ENCODE assay signal across 9 mouse cellular contexts in genomic region chr4:149097956-149098355, GRCm38 (mm10). TPM values are rescaled to one million over a fixed set of nuclear protein-coding genes. Genes with fewer than 3 reads are reported as not detected.
DNase-seq lines count a peak whose midpoint lies in the region; ATAC-seq lines count a peak whose summit lies in the region.
"Had no signal": no experiment of that assay in that cellular context is flagged by ENCODE, and none has a peak within 500 bp of the region (broad histone marks: within the 10 kb centered on the region; RNA-seq: fewer than 3 reads in every experiment).

No protein-coding gene starts in this region.

- H3K4me2 ChIP-seq in forebrain, embryonic 16.5 days (ENCODE audit: low read length) = no peak overlapping the region; the same call in 1 of the 2 replicates
- H3K4me2 ChIP-seq in lung, embryonic 15.5 days = peak overlapping the region; percentile 86; the same call in 1 of the 2 replicates
- peak overlapping the region; percentile 91 for H3K4me2 ChIP-seq in intestine, embryonic 15.5 days (replicated peaks)
- H3K4me2 ChIP-seq in neural tube, embryonic 14.5 days (ENCODE audit: low read depth, low read length) = 0 out of 2 replicates have a peak overlapping the region, but pooled peaks have one; percentile 94

- DNase-seq in forebrain, embryonic 10.5 days (ENCODE audit: extremely low spot score, low spot score) = no peak
- no peak for DNase-seq in lung, postnatal 25 days (ENCODE audit: low spot score)
- DNase-seq in left cerebral cortex, postnatal 4 days = no peak
- DNase-seq in ovary, postnatal 10 days (ENCODE audit: low spot score) = no peak

- H3K4me1 ChIP-seq in forebrain, embryonic 10.5 days = peaks cover 18% of the 10 kb centered on the region
- peaks cover 14% of the 10 kb centered on the region for H3K4me1 ChIP-seq in forebrain, embryonic 16.5 days (replicated peaks; ENCODE audit: control insufficient read depth, insufficient read depth, low read length)
- peaks cover 12% of the 10 kb centered on the region for H3K4me1 ChIP-seq in lung, embryonic 15.5 days
- H3K4me1 ChIP-seq in intestine, embryonic 15.5 days (replicated peaks) = peaks cover 13% of the 10 kb centered on the region
- peaks cover 9% of the 10 kb centered on the region for H3K4me1 ChIP-seq in neural tube, embryonic 14.5 days (ENCODE audit: control insufficient read depth, insufficient read depth, low read length)

- H3K9ac ChIP-seq in forebrain, embryonic 16.5 days (replicated peaks; ENCODE audit: low read depth, low read length) = no peak overlapping the region
- 0 out of 2 replicates have a peak overlapping the region, but pooled peaks have one; percentile 86 for H3K9ac ChIP-seq in lung, embryonic 15.5 days
- H3K9ac ChIP-seq in intestine, embryonic 15.5 days = peak overlapping the region; percentile 97
- no peak overlapping the region for H3K9ac ChIP-seq in neural tube, embryonic 14.5 days (replicated peaks; ENCODE audit: low read depth, low read length)

- H3K27ac ChIP-seq in forebrain, embryonic 10.5 days = no peak overlapping the region
- no peak overlapping the region for H3K27ac ChIP-seq in forebrain, embryonic 16.5 days (ENCODE audit: low read length)
- no peak overlapping the region for H3K27ac ChIP-seq in lung, embryonic 15.5 days
- no peak overlapping the region for H3K27ac ChIP-seq in intestine, embryonic 15.5 days
- H3K27ac ChIP-seq in neural tube, embryonic 14.5 days (ENCODE audit: low read depth, low read length) = no peak overlapping the region

- no peak for ATAC-seq in forebrain, embryonic 16.5 days
- no peak for ATAC-seq in lung, embryonic 15.5 days (ENCODE audit: borderline replicate concordance, extremely low read depth, low FRiP score, low TSS enrichment)
- ATAC-seq in intestine, embryonic 15.5 days = no peak
- no peak for ATAC-seq in neural tube, embryonic 14.5 days (ENCODE audit: low read depth)

- no peaks in the 10 kb centered on the region for H3K9me3 ChIP-seq in forebrain, embryonic 10.5 days
- H3K9me3 ChIP-seq in forebrain, embryonic 16.5 days (ENCODE audit: control insufficient read depth, low read length) = no peaks in the 10 kb centered on the region
- no peaks in the 10 kb centered on the region for H3K9me3 ChIP-seq in lung, embryonic 15.5 days
- H3K9me3 ChIP-seq in intestine, embryonic 15.5 days = no peaks in the 10 kb centered on the region
- H3K9me3 ChIP-seq in neural tube, embryonic 14.5 days (ENCODE audit: control insufficient read depth, low read length) = no peaks in the 10 kb centered on the region

- peaks cover 15% of the 10 kb centered on the region for H3K36me3 ChIP-seq in forebrain, embryonic 10.5 days (replicated peaks)
- peaks cover 5% of the 10 kb centered on the region; the same call in 1 of the 2 replicates for H3K36me3 ChIP-seq in forebrain, embryonic 16.5 days (ENCODE audit: control insufficient read depth, insufficient read depth)
- H3K36me3 ChIP-seq in lung, embryonic 15.5 days = 0 out of 2 replicates have a peak, but pooled peaks cover 5% of the 10 kb centered on the region
- H3K36me3 ChIP-seq in intestine, embryonic 15.5 days = peaks cover 1% of the 10 kb centered on the region; the same call in 1 of the 2 replicates
- H3K36me3 ChIP-seq in neural tube, embryonic 14.5 days (ENCODE audit: control insufficient read depth, insufficient read depth, low read length) = no peaks in the 10 kb centered on the region

- H3K4me3 ChIP-seq in forebrain, embryonic 10.5 days = peak overlapping the region; percentile 82
- no peak overlapping the region for H3K4me3 ChIP-seq in forebrain, embryonic 16.5 days (replicated peaks; ENCODE audit: low read length)
- H3K4me3 ChIP-seq in lung, embryonic 15.5 days = peak overlapping the region; percentile 78
- H3K4me3 ChIP-seq in intestine, embryonic 15.5 days (replicated peaks) = peak overlapping the region; percentile 100; the same call in 1 of the 2 replicates
- peak overlapping the region; percentile 98; the same call in 1 of the 2 replicates for H3K4me3 ChIP-seq in neural tube, embryonic 14.5 days (ENCODE audit: low read depth, low read length)

- intact Hi-C loops in left cerebral cortex, postnatal 4 days (cut with DNase I) = no loop called here

- 86% methylated on average over 3 of the region's 3 CpGs for whole genome bisulfite sequencing in forebrain, embryonic 10.5 days
- 85% methylated on average over 3 of the region's 3 CpGs for WGBS in forebrain, embryonic 16.5 days
- WGBS in lung, embryonic 15.5 days = 76% methylated on average over 3 of the region's 3 CpGs
- WGBS in intestine, embryonic 15.5 days = 84% methylated on average over 3 of the region's 3 CpGs
- 92% methylated on average over 3 of the region's 3 CpGs for WGBS in neural tube, embryonic 14.5 days

- H3K27me3 ChIP-seq in forebrain, embryonic 10.5 days (ENCODE audit: poor library complexity, severe bottlenecking) = no peaks in the 10 kb centered on the region
- no peaks in the 10 kb centered on the region for H3K27me3 ChIP-seq in forebrain, embryonic 16.5 days (replicated peaks; ENCODE audit: control insufficient read depth, insufficient read depth, low read length)
- no peaks in the 10 kb centered on the region for H3K27me3 ChIP-seq in lung, embryonic 15.5 days
- no peaks in the 10 kb centered on the region for H3K27me3 ChIP-seq in intestine, embryonic 15.5 days (replicated peaks)
- no peaks in the 10 kb centered on the region for H3K27me3 ChIP-seq in neural tube, embryonic 14.5 days (ENCODE audit: control insufficient read depth, insufficient read depth, low read length)

RNA-seq across cellular contexts. Expression of gene Pex14, which starts 1.7 kb away (rescaled TPM):
- polyA plus RNA-seq in forebrain, embryonic 10.5 days (2016; fragmentation: Nextera tagmentation; extraction: Ambion mirVana) = 54.4 and 58.9 TPM in 2 replicates
- polyA plus RNA-seq in forebrain, embryonic 16.5 days (2015; fragmentation: Nextera tagmentation; extraction: Ambion mirVana) = 53.7 and 56.9 TPM in 2 replicates
- 47.0 and 51.1 TPM in 2 replicates for polyA plus RNA-seq in lung, embryonic 15.5 days (2015; fragmentation: Nextera tagmentation; extraction: Ambion mirVana)
- 52.1 and 54.8 TPM in 2 replicates for polyA plus RNA-seq in intestine, embryonic 15.5 days (2015; fragmentation: Nextera tagmentation; extraction: Ambion mirVana)
- polyA plus RNA-seq in neural tube, embryonic 14.5 days (2014; fragmentation: Nextera tagmentation; extraction: Ambion mirVana) = 40.9 and 44.4 TPM in 2 replicates
- 10 to 100 TPM; 38.2 to 40.8 TPM for total RNA-seq in left cerebral cortex, postnatal 4 days (2021)

RNA-seq across cellular contexts. Expression of gene Dffa, which starts 6.0 kb away (rescaled TPM):
- polyA plus RNA-seq in forebrain, embryonic 10.5 days (2016; fragmentation: Nextera tagmentation; extraction: Ambion mirVana) = 30.5 and 33.4 TPM in 2 replicates
- polyA plus RNA-seq in forebrain, embryonic 16.5 days (2015; fragmentation: Nextera tagmentation; extraction: Ambion mirVana) = 24.0 and 26.3 TPM in 2 replicates
- 31.6 and 33.6 TPM in 2 replicates for polyA plus RNA-seq in lung, embryonic 15.5 days (2015; fragmentation: Nextera tagmentation; extraction: Ambion mirVana)
- polyA plus RNA-seq in intestine, embryonic 15.5 days (2015; fragmentation: Nextera tagmentation; extraction: Ambion mirVana) = 44.9 and 48.3 TPM in 2 replicates
- polyA plus RNA-seq in neural tube, embryonic 14.5 days (2014; fragmentation: Nextera tagmentation; extraction: Ambion mirVana) = 23.8 and 28.0 TPM in 2 replicates
- total RNA-seq in left cerebral cortex, postnatal 4 days (2021) = 10 to 100 TPM; 40.8 to 45.9 TPM

RNA-seq across cellular contexts. Expression of gene Cort, which starts 28.6 kb away (rescaled TPM):
- polyA plus RNA-seq in forebrain, embryonic 10.5 days (2016; fragmentation: Nextera tagmentation; extraction: Ambion mirVana) = 0.30 TPM in 1 of 2 replicates, not detected in the other
- polyA plus RNA-seq in forebrain, embryonic 16.5 days (2015; fragmentation: Nextera tagmentation; extraction: Ambion mirVana) = 1.4 and 1.8 TPM in 2 replicates
- polyA plus RNA-seq in lung, embryonic 15.5 days (2015; fragmentation: Nextera tagmentation; extraction: Ambion mirVana) = 0.39 TPM in 1 of 2 replicates, not detected in the other
- polyA plus RNA-seq in intestine, embryonic 15.5 days (2015; fragmentation: Nextera tagmentation; extraction: Ambion mirVana) = not detected in 2 replicates
- polyA plus RNA-seq in neural tube, embryonic 14.5 days (2014; fragmentation: Nextera tagmentation; extraction: Ambion mirVana) = 0.86 TPM in 1 of 2 replicates, not detected in the other
- total RNA-seq in left cerebral cortex, postnatal 4 days (2021) = 10 to 100 TPM; 13.8 to 16.6 TPM
- polyA plus RNA-seq: gonadal fat pad, adult 2 months had no signal

RNA-seq across cellular contexts. Expression of gene Cenps, which starts 39.5 kb away (rescaled TPM):
- polyA plus RNA-seq in forebrain, embryonic 10.5 days (2016; fragmentation: Nextera tagmentation; extraction: Ambion mirVana) = 64.8 and 69.1 TPM in 2 replicates
- polyA plus RNA-seq in forebrain, embryonic 16.5 days (2015; fragmentation: Nextera tagmentation; extraction: Ambion mirVana) = 22.2 and 24.9 TPM in 2 replicates
- 36.2 and 40.7 TPM in 2 replicates for polyA plus RNA-seq in lung, embryonic 15.5 days (2015; fragmentation: Nextera tagmentation; extraction: Ambion mirVana)
- 21.0 and 23.8 TPM in 2 replicates for polyA plus RNA-seq in intestine, embryonic 15.5 days (2015; fragmentation: Nextera tagmentation; extraction: Ambion mirVana)
- polyA plus RNA-seq in neural tube, embryonic 14.5 days (2014; fragmentation: Nextera tagmentation; extraction: Ambion mirVana) = 15.1 and 19.2 TPM in 2 replicates
- total RNA-seq in left cerebral cortex, postnatal 4 days (2021) = 10 to 100 TPM; 33.5 to 38.3 TPM

Comparison
In these comparisons a context has a peak if more than half of its experiments do, and no peak if none do; other contexts are left out.
1. H3K9ac ChIP-seq: peak in lung, embryonic 15.5 days (single experiment) and intestine, embryonic 15.5 days (single experiment); none in forebrain, embryonic 16.5 days (single experiment) and neural tube, embryonic 14.5 days (single experiment).